Mouse (Mus musculus): ENCODE results near the gene Lta.
A peak's percentile ranks its signal among the peaks of the same experiment; 100 is the strongest.

Lta gene

DNA sequence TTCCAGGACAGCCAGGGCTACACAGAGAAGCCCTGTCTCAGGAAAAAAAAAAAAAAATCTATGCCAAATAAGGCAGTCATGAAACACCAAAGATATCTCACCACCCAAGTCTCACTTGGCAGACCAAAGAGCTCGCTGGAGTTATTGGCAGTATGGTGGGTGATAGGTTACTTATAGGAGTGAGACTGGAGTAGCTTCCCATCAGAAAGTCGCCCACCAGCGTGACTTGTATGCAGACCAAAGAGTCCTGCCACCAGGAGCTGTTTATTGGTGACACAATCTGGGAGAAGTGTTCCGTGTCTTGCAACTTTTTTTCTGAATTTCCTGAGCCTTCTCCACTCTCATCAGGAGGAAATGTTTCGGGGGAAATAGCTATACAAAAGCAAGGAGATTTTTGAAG lies 34.5 kb upstream of the Lta start:
- peak; percentile 57 for DNase-seq

DNA sequence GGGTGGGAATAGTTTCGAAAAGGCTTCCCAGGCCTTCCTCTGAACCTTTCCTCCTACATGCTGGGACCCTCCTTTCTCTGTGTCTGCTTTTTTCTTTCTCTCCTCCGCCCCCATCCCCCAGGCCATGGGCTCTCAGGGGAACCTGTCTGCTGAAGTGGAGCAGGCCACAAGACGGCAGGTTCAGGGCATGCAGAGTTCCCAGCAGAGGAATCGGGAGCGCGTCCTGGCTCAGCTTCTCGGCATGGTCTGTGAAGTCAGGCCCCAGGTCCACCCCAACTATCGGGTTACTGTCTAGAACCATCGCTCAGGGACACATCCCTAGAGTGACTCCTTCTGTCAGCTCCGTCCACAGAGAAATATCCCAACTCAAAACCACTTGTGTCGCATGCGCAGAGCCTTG lies 32.4 kb upstream of the Lta start:
- peak; percentile 64 for DNase-seq

DNA sequence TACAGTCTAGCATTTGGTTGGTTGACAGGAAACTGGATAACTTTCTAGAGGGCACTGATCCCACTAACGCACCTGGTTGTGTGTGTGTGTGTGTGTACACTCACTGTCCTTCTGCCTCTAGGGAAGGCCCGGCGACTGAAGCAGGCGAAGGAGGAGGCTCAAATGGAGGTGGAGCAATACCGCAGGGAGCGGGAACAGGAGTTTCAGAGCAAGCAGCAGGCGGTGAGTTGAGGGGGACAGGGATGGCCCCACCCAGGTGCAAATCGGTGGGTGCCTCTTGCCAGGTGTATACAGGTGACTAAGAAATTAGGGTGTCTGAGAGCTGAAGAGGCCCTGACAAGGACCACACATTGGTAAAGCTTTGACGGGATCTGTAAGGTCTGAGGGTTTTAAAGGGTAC lies 31.8 kb upstream of the Lta start:
- DNase-seq, result peak; percentile 71

DNA sequence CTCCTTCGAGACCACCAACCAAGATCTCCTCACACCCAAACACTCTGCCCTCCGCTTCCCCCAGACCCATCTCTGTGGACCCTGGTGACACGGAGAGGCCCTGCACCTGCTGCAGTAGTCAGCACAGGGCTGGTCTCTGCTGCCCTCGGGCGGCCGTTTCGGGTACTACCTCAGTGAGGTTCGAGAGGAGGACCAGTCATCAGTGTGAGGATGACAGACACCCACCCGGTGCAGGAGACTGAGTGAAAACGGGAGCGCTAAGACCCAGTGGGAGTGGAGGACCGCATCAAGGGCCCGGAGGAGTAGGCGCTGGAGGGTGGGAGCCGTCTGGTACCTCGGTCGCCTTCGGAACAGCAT lies 31.2 kb upstream of the Lta start:
- peak; percentile 97 for DNase-seq

DNA sequence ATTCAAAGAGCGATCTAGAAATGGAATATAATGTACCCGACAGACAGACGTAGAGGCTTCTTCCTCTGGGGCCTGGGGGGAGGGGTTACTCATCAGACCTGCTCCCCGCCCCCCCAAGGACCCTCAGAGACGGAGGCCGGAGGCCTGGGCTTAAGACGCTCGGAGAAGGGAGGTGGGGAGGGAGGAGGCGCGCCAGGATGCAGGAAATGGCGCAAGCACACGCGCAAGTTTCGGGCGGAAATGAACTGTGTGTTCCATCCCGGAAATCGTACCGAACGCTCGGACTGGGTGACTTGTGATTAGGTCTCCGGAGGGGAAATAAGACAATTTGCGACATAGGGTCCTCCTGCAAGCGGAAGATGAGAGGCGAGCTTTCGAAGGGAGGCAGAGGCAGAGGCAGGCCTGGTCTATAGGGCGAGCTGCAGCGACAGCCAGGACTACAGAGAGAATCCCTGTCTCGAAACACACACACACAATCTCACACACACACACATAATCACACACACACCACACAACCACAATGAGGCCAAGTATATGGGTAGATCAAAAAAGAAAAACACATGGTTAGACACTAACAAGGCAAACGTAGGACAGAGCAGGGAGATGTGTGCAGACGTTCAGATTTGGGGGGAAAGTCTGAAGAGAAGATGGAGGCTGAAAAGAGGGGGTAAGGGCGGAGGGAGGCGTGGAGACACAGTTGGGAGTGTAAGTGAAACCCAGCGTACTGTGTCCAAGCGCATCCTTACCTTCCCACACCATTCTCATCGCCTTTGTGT lies 30.7 kb upstream of the Lta start, which contains the start of gene Nfkbil1:
Nfkbil1 (minus strand) TSS at position 179 of the 776 bp plus-strand sequence.
- peak; percentile 92 for DNase-seq

DNA sequence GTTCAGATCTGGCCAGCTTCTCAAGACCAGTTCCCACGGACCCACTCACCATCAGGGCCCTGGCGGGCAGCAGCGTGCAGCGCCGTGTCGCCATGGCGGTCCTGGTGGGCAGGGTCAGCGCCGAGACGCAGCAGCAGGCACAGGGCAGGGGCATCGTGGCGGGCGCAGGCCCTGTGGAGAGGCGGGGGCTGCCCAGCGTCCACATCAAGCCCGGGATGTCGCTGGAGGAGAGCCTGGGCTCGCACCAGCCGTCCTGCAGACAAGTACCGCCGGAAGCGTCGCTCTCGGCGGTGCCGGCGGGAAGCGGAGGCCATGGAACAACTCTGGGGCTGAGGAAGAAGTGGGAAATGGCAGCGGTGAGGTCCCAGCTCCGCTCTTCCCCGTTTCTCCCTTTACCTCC lies 29.8 kb upstream of the Lta start:
- DNase-seq, result peak; percentile 68

DNA sequence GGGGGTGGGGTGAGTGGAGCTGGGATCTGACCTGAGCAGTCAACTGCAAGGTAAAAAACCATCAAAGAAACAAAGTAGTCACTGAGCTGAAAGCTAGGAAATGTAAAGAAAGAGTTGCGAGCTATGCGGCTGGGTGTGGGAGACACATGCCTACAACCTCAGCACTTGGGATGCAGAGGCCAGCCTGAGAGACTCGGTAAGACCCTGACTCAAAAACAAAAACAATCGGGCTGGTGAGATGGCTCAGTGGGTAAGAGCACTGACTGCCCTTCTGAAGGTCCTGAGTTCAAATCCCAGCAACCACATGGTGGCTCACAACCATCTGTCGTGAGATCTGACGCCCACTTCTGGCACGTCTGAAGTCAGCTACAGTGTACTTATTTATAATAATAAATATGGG lies 28.9 kb upstream of the Lta start:
- DNase-seq, result peak; percentile 37

DNA sequence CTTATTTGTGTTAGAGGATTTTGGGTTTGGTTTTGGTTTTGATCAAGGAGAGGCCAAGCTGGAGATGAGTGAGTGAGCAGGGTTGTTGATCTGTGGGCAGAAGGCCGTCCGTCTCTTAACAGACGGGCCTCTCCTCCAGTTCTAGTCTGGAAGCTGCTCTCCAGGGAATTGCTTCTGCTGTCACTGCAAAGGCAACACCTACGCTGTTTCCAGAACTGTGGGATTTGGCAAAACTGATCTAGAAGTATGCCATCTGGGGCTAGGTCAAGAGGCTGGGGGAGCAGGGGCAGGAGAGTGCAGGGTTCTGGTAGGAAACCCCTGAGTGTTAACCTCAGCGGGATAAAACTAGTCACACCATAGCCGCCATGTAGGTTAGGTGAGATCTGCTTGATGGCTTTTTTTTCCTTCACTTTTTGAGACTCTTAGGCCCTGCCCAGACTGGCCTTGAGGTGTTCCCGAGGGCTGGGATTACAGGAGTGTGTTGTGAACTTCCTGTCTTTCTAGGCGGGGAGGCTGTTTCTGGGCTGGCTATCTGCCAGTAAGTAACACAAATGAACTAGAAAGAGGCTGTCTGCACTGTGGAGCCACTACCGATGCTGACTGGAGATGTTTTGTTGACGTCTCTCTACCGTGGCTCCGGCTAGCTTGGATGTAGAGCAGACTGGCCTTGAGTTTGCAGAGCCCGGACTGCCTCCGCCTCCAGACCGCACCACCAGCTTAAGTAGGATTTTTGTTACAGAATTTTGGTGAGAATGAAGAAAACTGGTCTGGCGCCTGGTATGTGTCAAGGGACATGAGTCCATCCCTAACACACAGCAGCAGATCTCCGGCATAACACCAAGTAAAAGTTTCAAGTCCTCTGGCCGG lies 28.2 kb upstream of the Lta start, which contains the start of gene Atp6v1g2:
Atp6v1g2 (plus strand) TSS at position 547 of the 867 bp plus-strand sequence.
- DNase-seq, result peak; percentile 43

DNA sequence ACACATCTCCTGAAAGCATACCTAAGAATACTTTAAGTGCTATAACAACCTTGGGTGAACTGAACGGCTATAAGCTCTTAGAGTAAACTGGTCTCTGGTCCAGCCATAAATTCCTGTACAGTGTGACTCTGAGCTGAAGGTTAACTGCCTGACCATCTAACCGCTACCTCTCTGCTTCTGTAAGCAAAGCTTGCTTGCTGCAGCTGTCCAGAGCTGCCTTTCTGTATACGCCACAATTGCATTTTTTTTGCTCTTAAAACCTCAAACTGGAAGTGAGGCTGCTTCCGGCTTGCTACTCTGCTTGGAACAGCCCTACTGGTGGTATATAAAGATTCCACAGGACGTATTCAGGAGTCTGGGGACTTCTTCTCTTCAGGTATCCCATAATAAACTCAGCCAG lies 27.5 kb upstream of the Lta start:
- DNase-seq, result no peak

DNA sequence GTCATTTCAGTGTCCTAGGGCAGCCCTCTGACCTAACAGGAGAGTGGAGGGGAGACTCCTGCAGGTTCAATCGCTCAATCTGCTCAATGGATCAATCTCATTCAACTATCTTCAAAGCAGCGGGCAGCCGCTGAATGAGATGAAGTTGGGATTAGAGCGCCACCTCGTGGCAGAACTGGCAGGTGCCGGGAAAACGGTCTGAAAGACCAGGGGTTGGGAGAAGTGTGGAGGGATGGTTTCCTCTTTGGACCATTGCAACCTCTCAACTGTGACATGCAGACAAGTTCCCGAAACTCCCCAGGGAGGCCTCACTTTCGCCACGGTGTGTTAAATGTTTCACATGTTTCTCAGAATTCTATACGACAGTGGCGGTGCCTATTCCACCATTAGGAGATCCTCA lies 26.9 kb upstream of the Lta start:
- peak; percentile 68 for DNase-seq

DNA sequence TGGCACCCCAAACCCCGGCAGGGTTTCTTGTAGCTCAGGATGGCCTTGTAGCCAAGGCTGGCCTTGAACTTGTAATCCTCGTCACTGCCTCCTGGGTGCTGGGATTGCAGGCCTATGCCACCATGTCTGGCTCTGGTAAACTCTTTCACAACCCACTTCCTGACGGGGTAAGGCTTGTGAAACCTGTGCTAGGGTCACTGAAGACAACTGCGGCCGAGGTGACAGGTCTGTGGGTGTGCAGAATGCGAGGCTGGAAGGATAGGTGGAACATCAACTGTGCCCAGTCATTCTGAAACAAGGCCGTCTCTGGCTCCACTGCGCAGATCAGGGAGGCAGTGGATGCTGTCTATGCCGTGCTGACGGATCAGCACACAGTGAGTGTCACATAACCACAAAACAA lies 25.9 kb upstream of the Lta start:
- peak; percentile 18 for DNase-seq

DNA sequence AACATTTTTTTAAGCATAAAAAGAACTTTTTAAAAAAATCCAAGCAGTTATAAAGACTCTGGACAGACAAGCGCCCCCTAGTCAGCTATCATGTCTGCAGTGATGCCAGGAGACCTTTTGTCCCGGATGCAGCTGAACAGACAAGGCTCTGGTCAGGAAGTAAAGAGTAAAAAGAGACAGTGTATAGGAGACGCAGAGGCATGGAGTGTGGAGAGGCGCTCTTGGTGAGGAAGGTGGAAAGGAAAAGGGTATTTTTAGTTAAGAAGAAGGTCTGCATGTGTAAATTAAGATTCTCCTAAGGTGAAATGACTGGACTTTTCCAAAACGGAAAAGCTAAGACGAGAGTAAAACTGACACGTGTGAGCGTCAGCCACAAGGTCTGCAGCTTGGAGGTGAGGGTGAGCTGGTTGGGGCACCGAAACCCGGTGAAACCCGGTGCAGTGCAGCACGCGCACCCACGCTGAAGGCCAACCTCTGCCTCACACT lies 21.5 kb upstream of the Lta start:
- no peak for DNase-seq

DNA sequence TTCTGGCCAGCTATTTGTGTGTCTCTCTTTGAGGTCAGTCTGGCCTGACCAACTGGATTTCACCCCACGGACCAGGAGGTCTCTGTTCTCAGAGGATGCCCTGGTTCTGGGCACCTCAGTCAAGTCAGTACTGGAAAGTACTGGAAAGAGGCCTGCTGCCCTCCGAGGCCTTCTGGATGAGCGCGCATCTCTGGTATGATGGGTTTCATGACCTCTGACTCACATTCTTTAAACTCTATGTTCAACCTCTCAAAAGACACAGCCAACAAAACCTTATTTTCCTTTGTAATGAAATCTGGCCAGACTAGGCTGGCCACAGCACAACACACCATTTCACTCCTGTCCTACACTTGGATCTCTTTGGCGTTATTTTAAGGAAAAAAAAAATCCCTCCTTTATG lies 20.3 kb upstream of the Lta start:
- DNase-seq, result no peak

DNA sequence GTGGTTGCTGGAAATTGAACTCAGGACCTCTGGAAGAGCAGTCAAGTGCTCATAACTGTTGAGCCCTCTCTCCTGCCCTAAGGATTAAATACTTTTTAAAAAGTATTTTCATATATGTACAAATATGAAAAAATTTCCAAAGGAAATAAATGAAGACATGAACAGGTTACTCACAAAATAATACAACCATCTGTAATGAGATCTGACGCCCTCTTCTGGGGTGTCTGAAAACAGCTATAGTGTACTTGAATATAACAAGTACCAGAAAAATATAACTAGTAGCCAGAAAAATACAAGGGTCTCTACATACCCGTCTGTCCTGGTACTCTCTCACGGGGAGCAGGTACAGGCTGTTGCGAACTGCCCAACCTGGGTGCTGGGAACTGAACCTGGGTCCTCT lies 19.5 kb upstream of the Lta start:
- no peak for DNase-seq

DNA sequence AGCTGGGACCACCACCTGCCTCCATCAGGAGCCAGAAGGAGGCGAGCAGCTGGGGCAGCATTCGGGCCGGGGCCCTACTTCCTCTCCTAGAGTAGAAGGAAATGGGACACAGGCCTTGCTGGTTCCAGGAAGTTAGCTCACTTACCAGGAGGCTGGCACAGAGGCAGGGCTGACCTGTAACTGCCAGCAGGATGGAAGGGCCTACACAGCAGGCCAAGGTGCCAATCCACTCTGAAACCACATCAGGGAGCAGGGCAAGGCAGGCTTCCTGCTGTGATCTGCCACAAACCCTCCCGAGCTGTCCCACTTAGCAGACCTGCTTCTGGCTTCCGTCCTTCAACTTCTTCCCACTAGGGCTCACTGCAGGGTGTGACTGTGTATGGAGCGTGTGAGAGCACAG lies 17.1 kb upstream of the Lta start:
- peak; percentile 14 for DNase-seq

DNA sequence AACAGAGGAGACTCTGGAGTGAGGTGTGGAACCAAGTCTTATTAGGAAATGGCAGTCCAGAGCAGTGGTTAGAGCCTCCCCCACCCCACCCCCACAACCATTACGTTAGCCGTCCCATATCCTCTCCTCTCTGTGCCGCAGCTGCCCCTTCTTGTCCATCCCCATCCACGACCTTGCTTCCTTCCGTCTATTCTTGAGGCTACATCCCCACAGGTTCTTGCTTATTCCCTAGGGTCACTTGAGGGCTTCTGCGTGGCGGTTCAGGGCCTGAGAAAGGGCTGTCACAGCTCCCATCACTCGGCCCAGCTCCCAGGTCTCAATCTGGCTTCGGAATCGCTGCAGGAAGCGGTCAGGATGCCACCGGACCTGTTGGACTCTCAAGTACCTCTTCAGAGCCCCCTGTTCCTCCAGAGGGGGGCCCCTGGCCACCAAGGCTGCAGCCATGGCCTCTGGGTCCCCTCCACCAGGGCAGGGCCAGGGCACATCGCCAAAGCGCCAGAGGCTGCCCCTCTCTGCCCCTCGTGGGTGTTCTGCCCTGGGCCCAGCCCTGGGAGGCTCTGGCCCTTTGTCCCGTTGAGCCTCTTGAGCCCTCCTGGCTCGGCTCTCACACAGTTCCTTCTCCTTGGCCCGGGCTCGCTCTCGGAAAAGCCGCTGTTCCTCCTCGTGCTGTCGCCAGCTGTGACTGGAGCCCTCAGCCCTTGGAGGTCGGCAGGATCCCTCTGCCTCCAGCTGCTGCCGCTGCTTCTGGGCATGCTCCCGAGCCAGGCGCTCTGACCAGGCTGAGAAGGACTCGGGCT lies 15.2 kb upstream of the Lta start, which contains the start of gene Gm16181:
Gm16181 (plus strand) TSS at position 679 of the 797 bp plus-strand sequence.
- peak; percentile 12 for DNase-seq

DNA sequence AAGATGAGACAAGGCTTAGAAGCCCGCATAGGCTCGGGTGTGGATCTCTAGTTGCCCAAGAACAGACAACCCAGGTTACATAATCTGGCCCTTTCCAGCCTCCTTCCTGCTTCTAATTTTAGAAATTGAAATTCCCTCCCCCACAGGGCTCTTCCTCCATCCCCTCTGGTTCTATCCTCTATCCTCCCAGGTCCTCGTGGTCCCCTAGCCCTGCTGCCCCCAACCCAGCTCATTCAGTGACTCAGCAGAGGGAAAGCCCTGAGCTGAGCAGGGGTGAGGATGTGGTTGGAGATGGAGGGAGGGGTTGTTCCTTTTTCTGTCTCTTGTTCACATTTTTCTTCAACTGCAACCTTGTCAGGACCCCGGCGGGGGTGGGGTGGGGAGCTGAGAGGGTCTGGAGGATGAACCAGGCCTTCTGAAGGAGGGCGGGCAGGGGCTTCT lies 14.5 kb upstream of the Lta start:
- DNase-seq, result peak; percentile 13

DNA sequence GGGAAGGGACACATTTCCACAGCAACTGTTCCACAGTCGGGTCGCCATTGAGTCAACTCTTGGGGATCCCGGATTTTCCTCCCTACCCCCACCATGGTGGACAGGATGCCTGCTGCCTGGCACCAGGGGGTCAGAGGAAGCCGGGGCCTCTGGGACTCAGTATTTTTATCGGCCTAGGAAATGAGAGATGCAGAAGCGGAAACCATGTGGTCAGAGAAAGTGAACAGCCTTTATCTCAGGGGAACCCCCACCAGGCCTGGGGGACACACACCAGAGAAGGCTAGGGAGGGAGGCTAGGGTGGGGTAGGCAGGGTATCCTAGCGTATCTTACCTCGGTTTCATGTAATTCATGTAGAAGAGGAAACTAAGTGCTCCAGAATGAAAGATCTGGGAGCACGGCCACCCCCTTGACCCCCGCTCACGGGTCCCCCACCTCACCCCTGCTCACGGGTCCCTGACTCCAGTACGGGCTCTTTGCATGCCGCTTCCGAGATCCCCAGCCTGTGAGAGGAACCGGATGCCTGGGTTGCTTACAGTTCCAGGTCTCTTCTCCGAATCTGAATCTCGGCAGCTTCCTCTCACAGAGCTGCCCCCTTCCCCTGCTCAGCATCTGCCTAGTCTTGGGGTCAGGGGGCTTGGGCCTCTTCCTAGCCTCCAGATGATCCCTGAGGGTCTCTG lies 13.5 kb upstream of the Lta start:
- no peak for DNase-seq

DNA sequence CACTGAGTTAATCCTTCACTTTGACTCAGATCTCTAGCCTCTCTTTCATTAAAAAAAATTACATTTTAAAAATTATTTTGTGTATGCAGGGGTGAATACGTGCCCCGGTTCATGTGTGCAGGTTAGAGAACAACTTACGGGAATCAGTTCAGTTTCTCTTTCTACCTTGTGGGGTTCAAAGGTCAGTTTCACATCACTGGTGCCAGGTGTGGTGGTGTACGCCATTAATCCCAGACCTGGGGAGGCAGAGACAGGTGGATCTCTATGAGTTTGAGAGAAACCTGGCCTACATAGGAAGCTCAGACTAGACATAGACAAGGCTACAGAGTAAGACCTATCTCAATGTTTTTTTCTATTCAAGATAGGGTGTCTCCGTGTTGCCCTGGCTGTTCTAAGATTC lies 7.9 kb upstream of the Lta start:
- DNase-seq, result no peak

DNA sequence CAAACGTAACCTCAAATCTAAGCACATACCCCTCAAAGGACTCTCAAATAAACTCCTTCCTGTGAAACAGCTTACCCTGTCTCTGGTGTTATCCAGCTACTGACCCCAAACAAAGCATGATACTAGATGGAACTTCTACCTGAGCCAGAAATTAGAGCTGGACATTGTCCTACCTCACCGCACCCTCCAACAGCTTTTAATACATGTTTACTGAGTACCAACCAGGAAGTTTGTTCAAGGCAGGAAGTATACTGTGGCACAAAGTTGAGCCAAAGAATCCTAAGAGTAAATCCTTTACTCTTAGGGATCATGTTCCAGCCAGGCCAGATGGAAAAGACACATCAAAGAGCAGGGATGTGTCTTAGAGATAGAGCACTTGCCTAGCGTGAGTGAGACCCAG lies 5.4 kb upstream of the Lta start:
- DNase-seq, result no peak

DNA sequence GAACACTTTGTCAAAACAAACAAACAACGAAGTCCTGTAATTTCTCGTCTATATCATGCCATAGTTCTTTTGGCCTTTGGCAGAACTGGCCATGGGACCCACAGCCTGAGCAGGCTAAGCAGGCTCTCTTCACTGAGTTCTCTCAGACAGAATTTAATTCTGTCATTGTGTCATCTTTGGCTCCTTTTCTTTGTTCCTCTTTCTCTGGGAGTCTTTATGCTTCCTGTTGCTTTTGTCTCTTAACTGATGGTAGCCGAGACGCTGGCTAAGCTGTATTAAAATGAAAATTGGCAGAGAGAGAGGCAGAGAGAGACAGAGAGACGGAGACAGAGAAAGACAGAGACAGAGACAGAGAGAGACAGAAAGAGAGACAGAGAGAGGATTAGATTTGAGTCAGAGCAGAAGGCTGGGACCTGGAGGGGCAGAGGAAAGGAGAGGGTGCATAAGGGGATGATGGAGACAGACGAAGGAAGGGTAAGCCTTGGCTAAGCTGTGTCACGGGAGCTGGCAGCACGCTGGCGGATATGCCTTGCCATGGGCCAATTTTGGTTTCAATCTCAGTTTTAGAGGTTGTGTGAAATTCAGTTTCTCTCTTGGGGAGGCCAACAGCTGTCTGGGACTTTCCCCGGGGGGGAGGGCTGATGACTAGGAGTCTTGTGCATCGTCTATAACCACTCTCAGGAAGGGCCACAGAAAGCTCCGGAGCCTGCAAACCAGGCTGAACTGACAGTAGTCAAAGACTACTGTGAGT lies 4.8 kb upstream of the Lta start:
- DNase-seq, result no peak

DNA sequence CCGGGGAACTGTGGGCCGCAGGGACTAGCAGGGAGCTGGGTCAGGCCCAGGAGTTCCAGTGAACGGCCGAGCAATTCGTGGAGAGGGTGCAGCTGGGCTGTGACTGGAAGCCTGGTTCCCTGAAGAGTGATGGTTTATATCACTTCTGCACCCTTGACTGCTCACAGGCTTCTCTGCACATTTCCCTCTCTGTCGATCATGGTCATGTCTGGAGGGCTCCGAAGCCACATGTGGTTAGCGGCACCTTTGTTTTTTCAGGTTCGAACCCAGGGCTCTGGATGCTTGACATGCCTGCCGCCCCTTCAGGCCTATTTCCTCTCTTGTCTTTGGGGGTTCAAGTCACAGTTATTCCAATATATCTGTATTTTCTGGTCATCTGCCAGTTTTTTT lies 224 bp upstream of the Lta start:
- DNase-seq, result no peak

Measured in cerebellum, adult 11-12 months (tissue).